Mouse (Mus musculus) small intestine, adult 2 months (tissue): ENCODE measurements around the gene Acad12.

Experiments
- CTCF ChIP-seq: fragments of 200-500 bp; IDR thresholded peaks from 2 replicates; pipeline ENCODE4 v1.5.1; 2012; ENCODE audit warnings: low read depth, mild to moderate bottlenecking, control low read depth, inconsistent platforms, low read length, moderate library complexity, mixed read lengths; ENCODE audit not compliant: insufficient replicate concordance, insufficient read length; ENCODE audit errors: extremely low read depth
- POLR2A ChIP-seq: fragments of 200-500 bp; IDR thresholded peaks from 2 replicates; pipeline ENCODE4 v1.6.1; 2012; ENCODE audit warnings: low read depth, mild to moderate bottlenecking, control low read depth, inconsistent platforms, low read length, moderate library complexity

DNA sequence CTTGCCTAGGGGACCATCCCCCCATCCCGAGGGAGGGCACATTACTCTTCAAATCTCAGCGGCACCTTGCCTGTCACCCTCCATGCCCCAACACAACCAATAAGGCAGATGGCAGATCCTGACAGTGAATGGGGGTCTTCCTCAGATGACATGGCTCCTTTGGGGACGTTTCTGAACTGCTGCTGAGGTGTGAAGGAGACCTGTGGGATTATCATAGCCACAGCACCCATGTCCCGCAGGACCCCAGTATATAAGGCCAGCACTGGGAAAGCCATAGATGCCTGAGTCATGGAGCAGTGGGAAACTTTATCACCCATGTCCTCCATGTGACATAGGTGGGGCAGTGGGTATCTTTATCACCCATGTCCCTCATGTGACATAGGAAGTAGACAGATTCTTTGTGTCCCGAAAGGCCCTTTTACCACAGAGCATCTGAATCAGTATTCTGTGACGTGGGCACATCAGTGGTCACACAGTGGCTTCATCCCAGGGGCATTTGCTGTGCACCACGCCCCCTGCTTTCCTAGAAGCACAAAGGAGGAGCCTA lies 20.7 kb downstream of the Acad12 start:
- TF ChIP-seq CTCF (no peak), POLR2A (no peak)
